Mouse (Mus musculus): ENCODE measurements around the gene Zfp46. TPM values are rescaled to one million over a fixed set of nuclear protein-coding genes. Genes with fewer than 3 reads are reported as not detected.

The Zfp46 gene
- polyA plus RNA-seq, 1 experiment: 3.9 TPM

DNA sequence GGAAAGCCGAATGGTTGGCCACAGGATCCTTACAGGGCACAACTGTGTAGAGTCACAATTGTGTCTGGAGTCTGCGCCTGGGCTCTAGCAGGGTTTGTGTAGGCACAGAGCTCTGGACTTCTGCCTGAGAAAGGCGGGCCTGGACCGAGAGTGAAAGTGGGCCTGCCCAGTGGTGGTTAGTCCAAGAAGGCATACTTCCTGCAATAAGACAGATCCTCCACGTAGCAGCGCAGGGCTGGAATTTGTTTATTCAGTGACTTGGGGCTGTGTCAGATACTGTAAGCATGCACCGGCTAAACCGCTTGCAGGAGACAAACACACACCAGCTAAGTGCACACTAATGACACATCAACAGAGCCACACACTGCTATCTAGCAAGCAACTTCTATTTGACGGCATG, 34.7 kb upstream of the Zfp46 start:
- H3K27ac ChIP-seq (replicated peaks; ENCODE audit: low read depth, low read length): no peak overlapping the region
- H3K4me3 ChIP-seq (ENCODE audit: insufficient read depth, low read depth, low read length): no peak overlapping the region
- peaks cover 3% of the 10 kb centered on the region; the same call in 1 of the 2 replicates for H3K4me1 ChIP-seq (ENCODE audit: control insufficient read depth, insufficient read depth, insufficient read length, low read length)

DNA sequence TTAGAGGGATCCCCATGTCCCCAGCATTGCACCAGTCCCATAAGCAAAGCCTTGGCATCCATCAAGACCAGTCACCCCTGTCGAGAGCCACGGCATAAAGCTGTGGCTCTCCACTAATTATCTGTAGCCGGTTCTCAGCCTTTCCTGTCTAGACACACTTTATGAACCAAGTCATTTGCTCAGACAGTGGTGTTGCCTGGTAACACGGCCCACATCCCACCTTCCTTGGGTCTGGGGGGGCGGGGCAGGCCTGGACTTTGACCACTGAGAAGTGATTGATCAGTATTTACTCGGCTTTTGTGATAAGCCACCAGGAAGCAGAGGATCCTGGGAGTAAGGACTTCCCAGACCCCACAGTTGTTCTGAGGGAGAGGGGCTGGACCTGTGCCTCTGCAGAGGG, 28.6 kb upstream of the Zfp46 start:
- Histone ChIP-seq H3K27ac (replicated peaks; ENCODE audit: low read depth, low read length) (no peak overlapping the region), H3K4me1 (ENCODE audit: control insufficient read depth, insufficient read depth, insufficient read length, low read length) (no peaks in the 10 kb centered on the region), H3K4me3 (ENCODE audit: insufficient read depth, low read depth, low read length) (no peak overlapping the region)

DNA sequence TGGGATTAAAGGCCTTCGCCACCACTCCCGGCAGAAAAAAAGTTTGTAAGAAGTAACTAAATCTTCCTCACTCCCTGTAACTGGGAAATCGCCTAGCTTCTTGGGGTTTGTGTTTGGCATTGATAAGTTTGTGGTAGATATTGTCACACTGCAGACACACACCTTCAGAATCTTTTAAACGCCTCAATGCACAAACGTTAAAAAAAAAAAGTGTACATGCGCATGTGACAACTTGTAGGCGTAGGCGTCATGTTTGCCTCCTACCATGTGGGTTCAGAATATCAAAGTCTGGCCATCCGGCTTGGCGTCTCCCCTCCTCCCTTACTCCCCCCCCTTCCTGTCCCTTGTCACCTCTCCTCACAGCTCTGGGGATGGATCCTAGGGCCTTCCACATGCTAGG, 27.8 kb upstream of the Zfp46 start:
- Histone ChIP-seq H3K4me3 (ENCODE audit: insufficient read depth, low read depth, low read length) (no peak overlapping the region), H3K27ac (replicated peaks; ENCODE audit: low read depth, low read length) (no peak overlapping the region), H3K4me1 (ENCODE audit: control insufficient read depth, insufficient read depth, insufficient read length, low read length) (no peaks in the 10 kb centered on the region)

DNA sequence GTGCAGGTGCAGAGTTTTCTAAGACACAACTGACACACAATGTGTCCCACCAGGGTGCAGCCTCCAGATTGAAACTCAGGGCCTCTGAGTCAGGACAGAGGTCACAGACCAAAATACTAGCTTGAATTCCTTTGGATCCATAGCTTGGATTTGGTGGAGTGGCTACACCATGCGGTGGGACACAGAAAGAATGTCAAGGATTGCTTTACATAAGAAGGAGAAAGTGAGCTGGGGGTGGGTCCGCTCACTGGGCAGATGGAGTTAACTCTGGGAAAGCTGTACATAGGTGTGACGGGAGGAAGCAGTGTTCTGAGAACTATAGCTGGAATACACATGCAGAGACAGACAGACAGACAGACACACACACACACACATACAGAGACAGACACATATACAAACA, 24.6 kb upstream of the Zfp46 start:
- Histone ChIP-seq H3K27ac (replicated peaks; ENCODE audit: low read depth, low read length) (no peak overlapping the region), H3K4me1 (ENCODE audit: control insufficient read depth, insufficient read depth, insufficient read length, low read length) (no peaks in the 10 kb centered on the region), H3K4me3 (ENCODE audit: insufficient read depth, low read depth, low read length) (no peak overlapping the region)

DNA sequence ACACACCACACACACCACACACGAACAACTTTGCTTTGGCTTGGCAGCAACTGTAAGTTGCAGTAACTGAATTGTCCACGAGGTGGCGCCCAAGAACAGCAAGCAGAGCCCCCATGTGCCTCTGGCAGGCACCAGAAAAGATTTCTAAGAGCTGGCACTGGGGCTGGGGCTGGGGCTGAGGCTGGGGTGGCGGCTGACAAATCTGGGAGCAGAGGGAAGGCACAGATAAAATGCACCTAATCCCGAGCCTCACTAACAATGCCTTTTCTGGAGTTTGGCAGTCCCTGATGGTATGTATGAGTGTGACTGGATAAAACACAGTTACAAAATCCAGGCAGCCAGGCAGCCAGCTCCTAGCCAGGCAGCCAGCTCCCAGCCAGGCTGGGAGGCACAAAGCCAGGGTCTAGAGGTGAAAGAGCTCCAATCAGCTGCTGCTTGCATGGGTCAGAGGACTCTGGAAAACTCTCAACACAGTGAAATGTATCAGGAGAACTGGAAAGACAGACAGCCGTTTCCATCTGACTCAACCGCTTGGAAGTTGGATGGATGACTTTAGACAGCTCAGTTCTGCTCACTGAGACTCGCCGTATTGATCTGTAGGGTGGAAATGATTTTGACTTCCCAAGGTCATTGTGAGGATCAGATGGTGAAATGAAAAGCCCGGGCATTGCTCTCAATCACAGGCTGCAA, 23.8 kb upstream of the Zfp46 start:
- H3K4me1 ChIP-seq (ENCODE audit: control insufficient read depth, insufficient read depth, insufficient read length, low read length): no peaks in the 10 kb centered on the region
- 0 out of 2 replicates have a peak overlapping the region, but pooled peaks have one; percentile 49 for H3K27ac ChIP-seq (replicated peaks; ENCODE audit: low read depth, low read length)
- H3K4me3 ChIP-seq (ENCODE audit: insufficient read depth, low read depth, low read length): no peak overlapping the region

DNA sequence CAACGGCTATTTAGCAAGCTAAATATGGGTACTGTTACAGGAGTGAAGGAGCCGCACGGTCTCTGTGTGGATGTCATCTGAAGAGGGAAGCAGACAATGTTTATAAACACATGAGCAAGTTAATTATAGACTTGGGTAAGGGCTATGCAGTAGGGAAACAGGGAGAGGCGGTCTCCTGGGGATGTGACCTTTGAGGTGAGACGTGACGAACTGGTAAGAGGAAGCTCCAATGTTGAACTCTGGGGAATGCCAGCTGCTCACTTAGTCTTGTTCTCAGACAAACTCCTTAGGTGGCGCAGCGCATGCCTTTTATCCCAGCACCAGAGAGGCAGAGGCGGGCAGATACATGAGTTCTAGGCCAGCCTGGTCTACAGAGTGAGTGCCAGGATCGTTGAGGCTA, 22.6 kb upstream of the Zfp46 start:
- no peak overlapping the region for H3K4me3 ChIP-seq (ENCODE audit: insufficient read depth, low read depth, low read length)
- H3K27ac ChIP-seq (replicated peaks; ENCODE audit: low read depth, low read length): no peak overlapping the region
- H3K4me1 ChIP-seq (ENCODE audit: control insufficient read depth, insufficient read depth, insufficient read length, low read length): no peaks in the 10 kb centered on the region

DNA sequence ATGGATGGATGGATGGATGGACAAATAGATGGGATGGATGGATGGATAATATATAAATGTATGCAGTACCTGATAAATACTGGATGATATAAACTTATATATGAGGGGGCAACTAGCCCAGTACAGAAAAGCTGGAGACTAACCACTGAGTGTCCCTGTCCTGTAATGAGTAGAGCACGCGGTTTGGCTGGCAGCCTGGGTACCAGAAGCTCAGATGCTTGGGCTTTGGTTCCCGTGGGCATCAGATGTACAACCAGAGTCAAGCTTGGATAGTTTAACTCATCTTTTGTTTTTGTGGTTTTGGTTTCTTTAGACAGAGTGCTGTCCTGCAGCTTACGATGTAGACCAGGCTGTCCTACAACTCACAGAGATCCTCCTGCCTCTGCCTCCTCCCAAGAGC, 20.9 kb upstream of the Zfp46 start:
- no peak overlapping the region for H3K4me3 ChIP-seq (ENCODE audit: insufficient read depth, low read depth, low read length)

DNA sequence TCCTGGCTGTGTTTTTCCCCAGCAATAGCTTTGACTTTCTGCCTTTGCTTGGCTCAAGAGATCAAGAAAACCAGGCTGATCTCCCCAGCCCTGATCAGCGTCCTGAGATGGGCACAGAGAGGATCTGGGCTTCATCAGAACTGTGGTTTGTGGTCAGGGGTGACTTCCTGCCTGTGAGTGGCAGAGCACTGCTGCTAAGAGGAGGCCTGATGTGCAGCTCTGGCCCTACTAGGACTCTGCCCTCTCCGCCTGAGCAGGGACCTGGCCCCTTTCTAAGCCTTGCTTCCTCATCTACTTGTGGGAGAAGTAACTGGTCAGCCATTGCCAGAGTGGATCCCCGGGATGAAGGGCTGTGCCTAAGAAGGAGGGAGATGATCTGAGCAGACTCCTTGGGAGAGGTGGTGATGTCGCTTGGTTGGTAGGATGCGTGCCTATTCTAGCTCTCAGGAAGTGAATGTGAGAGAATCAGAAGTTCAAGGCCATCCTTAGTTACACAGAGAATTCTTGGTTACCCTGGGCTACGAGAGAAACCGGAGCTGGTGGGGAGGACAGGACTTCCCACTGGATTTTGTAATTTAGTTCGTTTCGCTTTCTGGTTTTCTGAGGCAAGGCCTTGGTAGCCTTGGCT, 17.7 kb upstream of the Zfp46 start:
- H3K4me1 ChIP-seq (ENCODE audit: control insufficient read depth, insufficient read depth, insufficient read length, low read length): no peaks in the 10 kb centered on the region
- no peak overlapping the region for H3K4me3 ChIP-seq (ENCODE audit: insufficient read depth, low read depth, low read length)
- H3K27ac ChIP-seq (replicated peaks; ENCODE audit: low read depth, low read length): 0 out of 2 replicates have a peak overlapping the region, but pooled peaks have one; percentile 1

More for the DNA sequence above, 20.9 kb upstream of the Zfp46 start:
- Histone ChIP-seq H3K4me1 (ENCODE audit: control insufficient read depth, insufficient read depth, insufficient read length, low read length) (no peaks in the 10 kb centered on the region), H3K27ac (replicated peaks; ENCODE audit: low read depth, low read length) (no peak overlapping the region)

DNA sequence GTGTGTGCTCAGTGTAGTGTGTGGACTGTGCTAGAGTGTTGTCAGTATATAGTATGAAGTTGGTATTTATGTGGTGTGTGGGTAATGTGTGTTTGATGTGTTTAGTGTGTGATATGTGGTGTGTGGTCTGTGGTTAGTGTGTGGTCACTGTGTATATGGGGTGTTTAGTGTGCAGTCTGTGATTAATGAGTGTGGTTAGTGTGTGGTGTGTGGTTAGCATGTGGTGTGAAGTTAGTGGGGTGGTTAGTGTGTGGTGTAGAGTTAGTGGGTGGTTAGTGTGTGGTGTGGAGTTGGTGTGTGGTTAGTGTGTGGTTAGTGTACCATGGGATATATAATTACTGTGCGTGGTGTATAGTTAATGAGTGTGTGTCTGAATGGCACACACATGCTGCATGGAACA, 15.6 kb upstream of the Zfp46 start:
- no peaks in the 10 kb centered on the region for H3K4me1 ChIP-seq (ENCODE audit: control insufficient read depth, insufficient read depth, insufficient read length, low read length)
- no peak overlapping the region for H3K4me3 ChIP-seq (ENCODE audit: insufficient read depth, low read depth, low read length)
- H3K27ac ChIP-seq (replicated peaks; ENCODE audit: low read depth, low read length): no peak overlapping the region

DNA sequence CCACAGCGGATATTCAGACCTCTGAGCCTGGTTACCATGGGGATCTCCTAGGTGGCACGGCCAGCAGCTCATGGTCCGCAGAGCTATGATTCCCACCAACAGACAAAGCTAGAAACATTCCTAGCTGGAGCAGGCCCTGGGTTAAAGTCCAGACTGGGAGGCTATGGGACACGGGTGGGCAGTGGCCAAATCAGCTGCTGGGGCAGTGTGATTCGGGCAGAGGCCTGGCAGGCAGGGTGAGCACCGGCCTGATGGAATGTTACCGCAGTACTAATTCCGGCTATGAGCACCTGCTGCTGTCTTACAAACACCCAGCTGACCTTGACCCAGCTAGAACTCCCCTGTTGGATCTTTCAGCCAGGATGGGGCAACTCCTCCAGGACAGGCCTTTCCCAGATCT, 13.8 kb upstream of the Zfp46 start:
- Histone ChIP-seq H3K4me3 (ENCODE audit: insufficient read depth, low read depth, low read length) (no peak overlapping the region), H3K27ac (replicated peaks; ENCODE audit: low read depth, low read length) (no peak overlapping the region), H3K4me1 (ENCODE audit: control insufficient read depth, insufficient read depth, insufficient read length, low read length) (no peaks in the 10 kb centered on the region)

DNA sequence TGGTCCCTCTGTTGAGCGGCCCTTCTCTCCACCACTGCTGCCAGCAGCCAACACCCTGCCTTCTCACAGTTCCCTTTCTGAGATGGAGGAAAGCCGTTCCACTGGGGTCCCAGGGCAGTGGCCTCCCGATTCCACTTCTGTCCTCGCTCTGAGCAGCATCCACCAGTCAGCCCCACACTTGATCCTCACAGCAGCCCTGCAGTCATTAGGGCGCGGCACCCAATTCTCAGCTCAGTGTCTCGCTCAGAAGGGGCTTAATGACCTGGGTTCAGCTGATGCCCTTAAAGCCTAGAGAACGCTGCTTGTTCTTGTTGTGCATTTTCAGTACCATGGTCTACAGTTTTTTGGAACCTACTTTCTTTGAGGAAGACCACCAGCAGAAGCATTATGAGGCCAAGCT, 3.4 kb upstream of the Zfp46 start:
- Histone ChIP-seq H3K4me1 (ENCODE audit: control insufficient read depth, insufficient read depth, insufficient read length, low read length) (peaks cover 14% of the 10 kb centered on the region), H3K4me3 (ENCODE audit: insufficient read depth, low read depth, low read length) (no peak overlapping the region), H3K27ac (replicated peaks; ENCODE audit: low read depth, low read length) (no peak overlapping the region)

DNA sequence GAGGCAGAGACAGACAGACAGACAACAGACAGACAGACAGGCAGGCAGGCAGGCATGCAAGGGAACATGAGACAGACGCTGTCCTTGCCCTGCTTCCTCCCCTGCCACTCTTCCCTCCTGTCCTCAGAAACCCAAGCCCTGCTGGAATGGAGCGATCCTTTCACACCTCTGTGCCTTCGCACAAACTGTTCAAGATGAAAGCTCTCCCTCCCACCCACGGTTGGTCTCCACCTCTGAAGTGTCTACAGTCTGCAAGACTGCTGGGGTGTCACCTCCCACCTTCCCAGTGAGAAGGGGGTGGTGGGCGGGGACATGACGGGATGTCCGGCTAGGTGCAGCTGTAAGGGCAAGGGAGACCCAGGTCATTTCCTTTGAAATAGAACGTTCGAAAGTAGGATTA, 2.9 kb upstream of the Zfp46 start:
- no peak overlapping the region for H3K4me3 ChIP-seq (ENCODE audit: insufficient read depth, low read depth, low read length)
- H3K27ac ChIP-seq (replicated peaks; ENCODE audit: low read depth, low read length): no peak overlapping the region
- H3K4me1 ChIP-seq (ENCODE audit: control insufficient read depth, insufficient read depth, insufficient read length, low read length): peaks cover 15% of the 10 kb centered on the region

DNA sequence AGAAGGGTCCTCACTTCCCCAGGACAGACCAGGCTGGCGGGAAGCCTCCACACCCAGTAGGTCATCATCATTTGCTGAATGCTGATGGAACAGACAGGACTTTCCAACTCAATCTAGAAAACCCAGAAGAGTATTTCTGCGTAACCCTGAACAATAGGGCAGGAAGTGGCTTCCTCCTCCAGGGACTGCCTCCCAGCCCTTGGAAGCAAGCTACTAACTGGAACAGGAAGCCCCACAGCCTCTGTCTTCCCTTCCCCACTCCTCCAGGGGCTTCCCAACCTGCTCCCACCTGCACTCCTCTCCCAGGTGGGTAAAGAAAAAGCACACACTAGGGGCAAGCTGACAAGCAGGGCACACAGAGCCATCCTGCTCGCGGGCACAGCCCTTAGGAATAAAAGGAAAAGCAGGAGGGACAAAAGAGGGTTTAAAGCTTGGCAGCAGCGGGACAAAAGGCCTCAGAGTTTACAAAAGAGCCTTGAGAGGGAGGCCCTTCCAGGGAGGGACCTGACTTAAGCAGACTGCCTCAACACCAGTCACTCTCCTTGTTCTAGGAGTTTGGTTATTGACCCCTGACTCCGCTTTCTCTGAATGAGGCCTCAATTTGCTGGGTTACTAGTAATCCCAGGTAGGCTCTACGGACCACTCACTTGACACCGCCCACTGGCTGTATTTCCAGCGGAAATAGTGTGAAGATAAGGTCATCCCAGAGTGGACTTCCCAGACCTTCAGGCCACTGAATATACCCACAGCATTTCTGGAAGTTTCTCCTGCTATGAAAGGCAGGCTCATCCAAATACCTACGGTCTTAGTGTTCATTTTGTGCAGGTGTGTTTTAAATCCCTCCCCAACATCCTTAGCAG, 1.6 kb upstream of the Zfp46 start:
- H3K27ac ChIP-seq (replicated peaks; ENCODE audit: low read depth, low read length): peak overlapping the region; percentile 98
- peak overlapping the region; percentile 8; the same call in 1 of the 2 replicates for H3K4me3 ChIP-seq (ENCODE audit: insufficient read depth, low read depth, low read length)
- H3K4me1 ChIP-seq (ENCODE audit: control insufficient read depth, insufficient read depth, insufficient read length, low read length): peaks cover 17% of the 10 kb centered on the region

DNA sequence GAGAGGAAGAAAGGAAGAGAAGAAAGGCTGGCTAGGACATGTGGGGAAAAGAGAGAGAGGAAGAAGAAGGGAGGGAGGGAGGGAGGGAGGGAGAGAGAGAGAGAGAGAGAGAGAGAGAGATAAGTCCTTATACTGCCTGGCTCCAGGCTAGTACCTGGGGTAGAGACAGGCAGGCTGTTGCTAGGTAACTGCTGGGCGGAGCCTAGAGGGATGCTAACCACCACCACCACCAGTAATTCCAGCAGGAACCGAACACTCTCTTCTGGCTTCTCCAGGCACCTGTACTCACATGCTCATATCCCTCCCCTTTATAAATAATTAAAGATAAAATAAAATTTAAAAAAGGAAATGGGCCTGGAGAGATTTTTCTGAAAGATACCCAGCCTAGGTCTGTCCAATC, 700 bp upstream of the Zfp46 start:
- H3K4me3 ChIP-seq (ENCODE audit: insufficient read depth, low read depth, low read length): no peak overlapping the region
- H3K4me1 ChIP-seq (ENCODE audit: control insufficient read depth, insufficient read depth, insufficient read length, low read length): peaks cover 17% of the 10 kb centered on the region
- H3K27ac ChIP-seq (replicated peaks; ENCODE audit: low read depth, low read length): peak overlapping the region; percentile 99

DNA sequence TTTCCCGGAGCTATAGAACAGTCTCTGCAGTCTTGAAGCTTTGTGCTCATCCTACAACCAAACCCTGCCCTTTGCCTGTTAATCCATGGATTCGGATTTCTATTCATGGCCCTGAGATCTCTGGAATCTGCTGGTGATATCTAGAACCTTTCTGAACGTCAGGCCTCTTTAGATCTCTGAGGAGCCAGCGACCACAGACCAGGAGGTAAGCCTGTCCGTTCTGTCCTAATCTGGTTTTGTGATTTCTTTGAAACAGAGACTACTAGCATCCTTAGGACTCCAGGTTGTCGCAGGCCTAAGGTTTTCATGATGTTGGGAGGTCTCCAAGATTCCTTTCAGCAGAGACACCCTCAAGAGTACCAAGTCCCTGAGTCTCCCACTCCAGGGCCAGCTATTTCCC, 408 bp downstream of the Zfp46 start:
- Histone ChIP-seq H3K27ac (replicated peaks; ENCODE audit: low read depth, low read length) (peak overlapping the region; percentile 99), H3K4me1 (ENCODE audit: control insufficient read depth, insufficient read depth, insufficient read length, low read length) (peaks cover 17% of the 10 kb centered on the region), H3K4me3 (ENCODE audit: insufficient read depth, low read depth, low read length) (peak overlapping the region; percentile 62)

Measured in brown adipose tissue, adult 24 weeks (tissue).